Mouse (Mus musculus): ENCODE results near the gene H2-Ab1.
A peak's percentile ranks its signal among the peaks of the same experiment; 100 is the strongest.
"Not testable (repeated sequence)": the region's sequence is repeated elsewhere in the genome, so short reads cannot be mapped to it uniquely, and the experiment has no call there.

H2-Ab1 gene

GRCm38 (mm10) chr17:34257594-34258375, at the start of gene H2-Ab1:
Gene H2-Ab1, plus strand, starts transcription at chr17:34257689.
- peak; percentile 89 for DNase-seq

- DNase-seq, result peak; percentile 31
These were observed 49.6 kb upstream of the H2-Ab1 start for GRCm38 (mm10) chr17:34207866-34208265.

- peak; percentile 37 for DNase-seq
These were observed 49.1 kb upstream of the H2-Ab1 start for GRCm38 (mm10) chr17:34208421-34208820.

GRCm38 (mm10) chr17:34209680-34210079, 47.8 kb upstream of the H2-Ab1 start:
- peak; percentile 71 for DNase-seq

- peak; percentile 59 for DNase-seq
These were observed 46.9 kb upstream of the H2-Ab1 start for GRCm38 (mm10) chr17:34210599-34210998.

GRCm38 (mm10) chr17:34211746-34212365, 45.6 kb upstream of the H2-Ab1 start:
- DNase-seq, result peak; percentile 83

GRCm38 (mm10) chr17:34213936-34214335, 43.6 kb upstream of the H2-Ab1 start:
- DNase-seq, result peak; percentile 11

GRCm38 (mm10) chr17:34215176-34215575, 42.3 kb upstream of the H2-Ab1 start:
- DNase-seq, result peak; percentile 12

- peak; percentile 12 for DNase-seq
These were observed 40.1 kb upstream of the H2-Ab1 start for GRCm38 (mm10) chr17:34217216-34217928.

- peak; percentile 17 for DNase-seq
These were observed 39.5 kb upstream of the H2-Ab1 start for GRCm38 (mm10) chr17:34217986-34218385.

GRCm38 (mm10) chr17:34218675-34219074, 38.8 kb upstream of the H2-Ab1 start:
- peak; percentile 40 for DNase-seq

- peak; percentile 93 for DNase-seq
These were observed 38.4 kb upstream of the H2-Ab1 start for GRCm38 (mm10) chr17:34219096-34219495.

GRCm38 (mm10) chr17:34219801-34220200, 37.7 kb upstream of the H2-Ab1 start:
- DNase-seq, result not testable (repeated sequence)

- DNase-seq, result not testable (repeated sequence)
These were observed 37.1 kb upstream of the H2-Ab1 start for GRCm38 (mm10) chr17:34220401-34220800.

- DNase-seq, result peak; percentile 4
These were observed 32.7 kb upstream of the H2-Ab1 start for GRCm38 (mm10) chr17:34224816-34225215.

GRCm38 (mm10) chr17:34225426-34225825, 32.1 kb upstream of the H2-Ab1 start:
- DNase-seq, result peak; percentile 8

- DNase-seq, result peak; percentile 18
These were observed 31.6 kb upstream of the H2-Ab1 start for GRCm38 (mm10) chr17:34225911-34226310.

- peak; percentile 1 for DNase-seq
These were observed 26.5 kb upstream of the H2-Ab1 start for GRCm38 (mm10) chr17:34230971-34231370.

- DNase-seq, result peak; percentile 0
These were observed 25.5 kb upstream of the H2-Ab1 start for GRCm38 (mm10) chr17:34232021-34232420.

GRCm38 (mm10) chr17:34234926-34235325, 22.6 kb upstream of the H2-Ab1 start:
- peak; percentile 92 for DNase-seq

- DNase-seq, result peak; percentile 5
These were observed 20.8 kb upstream of the H2-Ab1 start for GRCm38 (mm10) chr17:34236691-34237090.

- DNase-seq, result peak; percentile 4
These were observed 19.7 kb upstream of the H2-Ab1 start for GRCm38 (mm10) chr17:34237741-34238140.

GRCm38 (mm10) chr17:34238706-34239105, 18.8 kb upstream of the H2-Ab1 start, which contains the start of gene H2-Ob:
Gene H2-Ob, plus strand, starts transcription at chr17:34238903.
- DNase-seq, result peak; percentile 60

Measured in thymus, postnatal 4 days (tissue).